Mouse (Mus musculus) kidney, embryonic 14.5 days (tissue): ENCODE measurements around the gene Tcf19. TPM values are rescaled to one million over a fixed set of nuclear protein-coding genes. Genes with fewer than 3 reads are reported as not detected.

Experiments used
- ATAC-seq: fragments of 200-750 bp; cut with Nextera tagmentation; 2 replicates; pipeline ENCODE4 v1.8.0; 2017; ENCODE audit warnings: moderate number of reproducible peaks, mild to moderate bottlenecking, moderate TSS enrichment, moderate library complexity; ENCODE audit not compliant: low FRiP score, low TSS enrichment
- H3K27ac ChIP-seq: fragments of 300-500 bp; sonication (generic); 2 replicates; pipeline ENCODE4 v1.5.1; 2014; ENCODE audit warnings: low read depth, mild to moderate bottlenecking, low read length, moderate library complexity, mixed read lengths
- H3K27me3 ChIP-seq: fragments of 300-500 bp; sonication (generic); 2 replicates; pipeline ENCODE4 v1.6.1; 2014; ENCODE audit warnings: mild to moderate bottlenecking, low read length; ENCODE audit not compliant: control insufficient read depth, insufficient read depth
- H3K36me3 ChIP-seq: fragments of 300-500 bp; sonication (generic); 2 replicates; pipeline ENCODE4 v1.6.1; 2014; ENCODE audit warnings: low read length, mixed read lengths; ENCODE audit not compliant: control insufficient read depth, insufficient read depth
- H3K4me1 ChIP-seq: fragments of 300-500 bp; sonication (generic); 2 replicates; pipeline ENCODE4 v1.6.1; 2014; ENCODE audit warnings: low read length, mixed read lengths; ENCODE audit not compliant: control insufficient read depth, insufficient read depth
- H3K4me2 ChIP-seq: fragments of 300-500 bp; sonication (generic); replicated peaks from 2 replicates; pipeline ENCODE4 v1.6.1; 2014; ENCODE audit warnings: low read depth, mild to moderate bottlenecking, low read length
- H3K4me3 ChIP-seq: fragments of 300-500 bp; sonication (generic); 2 replicates; pipeline ENCODE4 v1.5.1; 2014; ENCODE audit warnings: mild to moderate bottlenecking, low read length
- H3K9ac ChIP-seq: fragments of 300-500 bp; sonication (generic); 2 replicates; pipeline ENCODE4 v1.6.1; 2014; ENCODE audit warnings: low read depth, mild to moderate bottlenecking, low read length, moderate library complexity
- H3K9me3 ChIP-seq: fragments of 300-500 bp; sonication (generic); 2 replicates; pipeline ENCODE4 v1.6.1; 2016; ENCODE audit warnings: low read length; ENCODE audit not compliant: control insufficient read depth
- WGBS: fragments of 180-500 bp; shearing (Covaris S2); extraction: QIAGEN DNeasy Blood & Tissue Kit; methylation state at CpG from one replicate; pipeline ENCODE4 v1.1.7; 2014; 5-methylcytosine and 5-hydroxymethylcytosine counted together
- polyA plus RNA-seq: library from polyadenylated mRNA; unstranded; fragments of >200 nt; fragmentation: Nextera tagmentation; extraction: Ambion mirVana; gene quantifications from 2 replicates; pipeline ENCODE4 v1.2.1, GENCODE M21; 2014

The Tcf19 gene
- polyA plus RNA-seq, 1 experiment from 2014 or later, result 67.8 TPM

GRCm38 (mm10) chr17:35550871-35551270 lies 34.2 kb upstream of the Tcf19 start:
- Histone ChIP-seq H3K36me3 (no peaks in the 10 kb centered on the region), H3K4me3 (no peak overlapping the region), H3K27ac (no peak overlapping the region), H3K4me2 (no peak overlapping the region), H3K9ac (no peak overlapping the region), H3K27me3 (no peaks in the 10 kb centered on the region), H3K4me1 (no peaks in the 10 kb centered on the region), H3K9me3 (no peaks in the 10 kb centered on the region)
- WGBS, result 18% methylated on average over 8 of the region's 8 CpGs
- no peak for ATAC-seq

GRCm38 (mm10) chr17:35550143-35550494 lies 33.5 kb upstream of the Tcf19 start:
- Histone ChIP-seq H3K4me1 (no peaks in the 10 kb centered on the region), H3K36me3 (no peaks in the 10 kb centered on the region), H3K4me3 (no peak overlapping the region), H3K9ac (no peak overlapping the region), H3K9me3 (no peaks in the 10 kb centered on the region), H3K27ac (peak overlapping the region; percentile 55; the same call in 1 of the 2 replicates), H3K4me2 (no peak overlapping the region), H3K27me3 (no peaks in the 10 kb centered on the region)
- 96% methylated on average over 4 of the region's 4 CpGs for WGBS
- no peak for ATAC-seq

DNA sequence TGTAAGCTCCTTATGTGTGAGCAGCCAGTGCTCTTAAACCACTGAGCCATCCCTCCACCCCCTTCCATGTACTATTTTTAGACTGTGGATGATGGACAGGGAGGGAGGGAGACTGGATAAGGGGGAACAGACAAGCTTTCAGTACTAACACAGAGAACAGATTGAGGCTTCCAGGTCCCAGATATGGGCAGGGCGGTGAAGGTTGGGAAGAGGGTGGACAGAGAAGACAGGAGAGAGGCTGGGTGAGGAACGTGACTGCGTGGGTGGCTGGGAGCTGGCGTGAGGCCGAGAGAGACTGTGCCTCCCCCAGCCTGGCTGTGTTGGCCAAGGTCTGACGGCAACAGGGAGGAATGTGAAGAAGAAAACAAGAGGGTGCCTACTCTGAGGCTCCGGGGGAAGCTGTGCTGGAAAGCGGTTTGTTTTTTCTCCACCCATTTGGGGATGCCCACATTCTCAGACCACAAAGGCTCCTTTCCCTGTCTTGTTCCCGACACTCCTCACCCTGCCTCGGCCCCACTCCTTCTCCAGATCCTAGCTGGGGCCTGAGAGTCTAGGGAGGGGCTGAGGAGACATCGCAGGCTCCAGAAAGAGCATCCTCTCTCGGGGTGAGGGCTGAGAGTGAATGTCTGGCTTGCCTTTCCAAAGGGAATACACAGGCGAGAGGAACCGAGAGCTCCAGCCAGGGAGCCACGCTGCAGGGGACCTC lies 33.0 kb upstream of the Tcf19 start:
- 40% methylated on average over 15 of the region's 15 CpGs for WGBS
- Histone ChIP-seq H3K4me3 (no peak overlapping the region), H3K27ac (peak overlapping the region; percentile 55; the same call in 1 of the 2 replicates), H3K4me1 (no peaks in the 10 kb centered on the region), H3K4me2 (no peak overlapping the region), H3K9ac (no peak overlapping the region), H3K9me3 (no peaks in the 10 kb centered on the region), H3K36me3 (no peaks in the 10 kb centered on the region), H3K27me3 (no peaks in the 10 kb centered on the region)
- ATAC-seq, result peak; percentile 45; the same call in 1 of the 2 replicates

DNA sequence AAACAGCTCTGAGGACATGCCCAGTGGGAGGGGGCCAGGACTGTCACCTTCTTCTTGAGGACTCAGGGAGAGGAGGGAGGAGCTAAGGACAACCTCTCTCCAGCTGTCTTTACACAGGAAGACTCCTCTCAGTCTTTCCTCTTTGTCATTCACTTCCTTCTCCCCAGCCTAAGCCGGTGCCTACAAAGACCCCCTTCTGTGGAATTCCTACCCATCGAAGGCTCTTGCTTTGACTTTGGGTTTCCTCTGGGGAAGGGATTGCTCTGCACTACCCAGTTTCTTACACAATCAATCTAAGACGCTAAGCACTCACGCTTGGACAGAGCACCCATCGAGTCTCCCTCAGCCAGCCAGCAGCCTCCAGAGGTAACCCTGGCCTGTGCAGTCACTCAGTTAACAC lies 32.0 kb upstream of the Tcf19 start:
- no peak for ATAC-seq
- no peaks in the 10 kb centered on the region for H3K27me3 ChIP-seq
- no peak overlapping the region for H3K4me3 ChIP-seq
- H3K9ac ChIP-seq, result no peak overlapping the region
- H3K4me2 ChIP-seq, result no peak overlapping the region
- H3K36me3 ChIP-seq, result no peaks in the 10 kb centered on the region
- no peaks in the 10 kb centered on the region for H3K9me3 ChIP-seq
- H3K27ac ChIP-seq, result no peak overlapping the region
- no peaks in the 10 kb centered on the region for H3K4me1 ChIP-seq
- WGBS, result 27% methylated on average over 5 of the region's 5 CpGs

GRCm38 (mm10) chr17:35547465-35547864 lies 30.8 kb upstream of the Tcf19 start:
- no peak overlapping the region for H3K4me3 ChIP-seq
- no peaks in the 10 kb centered on the region for H3K9me3 ChIP-seq
- H3K27ac ChIP-seq, result no peak overlapping the region
- no peaks in the 10 kb centered on the region for H3K4me1 ChIP-seq
- no peaks in the 10 kb centered on the region for H3K36me3 ChIP-seq
- H3K4me2 ChIP-seq, result no peak overlapping the region
- WGBS, result 82% methylated on average over 2 of the region's 2 CpGs
- H3K27me3 ChIP-seq, result no peaks in the 10 kb centered on the region
- no peak overlapping the region for H3K9ac ChIP-seq
- ATAC-seq, result no peak

GRCm38 (mm10) chr17:35544680-35545079 lies 28.1 kb upstream of the Tcf19 start:
- no peak overlapping the region for H3K27ac ChIP-seq
- no peaks in the 10 kb centered on the region for H3K4me1 ChIP-seq
- H3K27me3 ChIP-seq, result no peaks in the 10 kb centered on the region
- H3K9me3 ChIP-seq, result no peaks in the 10 kb centered on the region
- ATAC-seq, result no peak
- H3K4me3 ChIP-seq, result no peak overlapping the region
- H3K36me3 ChIP-seq, result no peaks in the 10 kb centered on the region
- WGBS, result 34% methylated on average over 6 of the region's 6 CpGs
- no peak overlapping the region for H3K4me2 ChIP-seq
- no peak overlapping the region for H3K9ac ChIP-seq

- H3K4me2 ChIP-seq, result no peak overlapping the region
- no peak overlapping the region for H3K27ac ChIP-seq
- H3K4me3 ChIP-seq, result no peak overlapping the region
- no peaks in the 10 kb centered on the region for H3K4me1 ChIP-seq
- H3K9ac ChIP-seq, result no peak overlapping the region
- WGBS, result 78% methylated on average over 6 of the region's 6 CpGs
- ATAC-seq, result no peak
- H3K36me3 ChIP-seq, result no peaks in the 10 kb centered on the region
- no peaks in the 10 kb centered on the region for H3K27me3 ChIP-seq
- no peaks in the 10 kb centered on the region for H3K9me3 ChIP-seq
These were observed 27.4 kb upstream of the Tcf19 start for GRCm38 (mm10) chr17:35544001-35544400.

DNA sequence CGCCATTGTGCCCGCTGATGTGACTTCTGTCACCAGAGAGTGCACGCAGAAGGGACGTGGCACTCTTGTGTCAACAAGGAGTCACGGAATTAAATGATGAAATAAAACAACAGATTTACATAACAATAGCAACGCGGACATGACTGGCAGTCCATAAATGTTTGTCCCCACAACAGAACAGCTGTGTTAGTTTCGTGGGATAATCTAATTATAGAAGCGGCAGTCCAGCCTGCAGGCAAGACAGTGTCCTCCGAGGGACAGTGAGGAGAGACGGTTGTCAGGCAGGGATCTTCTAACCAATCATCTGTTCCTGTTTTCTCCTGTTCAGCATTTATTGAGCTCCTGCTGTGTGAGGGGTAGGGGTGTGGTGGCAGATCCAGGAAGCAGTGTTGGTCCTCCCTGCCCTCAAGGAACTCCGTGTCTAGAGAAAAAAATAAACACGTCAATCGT lies 26.8 kb upstream of the Tcf19 start:
- Histone ChIP-seq H3K9ac (no peak overlapping the region), H3K4me2 (no peak overlapping the region), H3K9me3 (no peaks in the 10 kb centered on the region), H3K27me3 (no peaks in the 10 kb centered on the region), H3K4me3 (no peak overlapping the region), H3K27ac (no peak overlapping the region), H3K4me1 (no peaks in the 10 kb centered on the region), H3K36me3 (no peaks in the 10 kb centered on the region)
- 62% methylated on average over 14 of the region's 14 CpGs for WGBS
- no peak for ATAC-seq

DNA sequence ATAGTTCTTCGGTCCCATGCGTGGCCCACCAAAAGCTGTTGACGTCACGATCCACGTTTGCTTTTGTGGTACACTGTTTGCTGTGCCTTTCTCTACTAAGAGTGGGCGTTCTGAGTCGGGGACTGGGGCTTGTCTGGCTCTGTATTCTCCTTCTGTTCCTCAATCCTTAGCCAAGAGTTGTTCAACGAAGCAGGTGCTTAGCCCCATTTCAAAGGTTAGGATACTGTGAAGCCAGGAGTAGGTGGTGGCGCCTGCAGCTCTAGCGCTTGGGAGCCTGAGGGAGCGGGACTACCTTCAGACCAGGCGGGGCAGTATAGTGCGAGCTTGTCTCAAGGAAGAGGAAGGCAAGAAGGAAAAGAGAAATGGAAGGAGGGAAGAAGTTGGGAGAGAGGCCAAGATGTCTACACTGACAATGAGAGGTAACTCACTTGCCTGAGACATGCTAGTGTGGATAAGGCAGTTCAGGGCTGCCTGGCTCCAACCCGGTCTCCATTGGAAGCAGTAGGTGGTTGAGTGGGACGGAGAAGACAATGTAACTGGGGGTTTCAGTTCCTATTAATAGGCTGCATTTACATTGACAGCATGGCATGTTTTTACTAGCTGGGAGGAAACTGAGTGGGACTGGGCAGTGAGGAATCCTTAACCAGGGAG lies 26.3 kb upstream of the Tcf19 start:
- H3K27ac ChIP-seq, result no peak overlapping the region
- no peak for ATAC-seq
- WGBS, result 86% methylated on average over 15 of the region's 15 CpGs
- no peaks in the 10 kb centered on the region for H3K27me3 ChIP-seq
- no peaks in the 10 kb centered on the region for H3K36me3 ChIP-seq
- no peaks in the 10 kb centered on the region for H3K4me1 ChIP-seq
- H3K4me3 ChIP-seq, result no peak overlapping the region
- H3K4me2 ChIP-seq, result no peak overlapping the region
- H3K9ac ChIP-seq, result no peak overlapping the region
- no peaks in the 10 kb centered on the region for H3K9me3 ChIP-seq
